Mouse (Mus musculus) liver, embryonic 12.5 days (tissue): ENCODE measurements around the gene Ankfn1. TPM values are rescaled to one million over a fixed set of nuclear protein-coding genes. Genes with fewer than 3 reads are reported as not detected.

Experiments
- ATAC-seq: fragments of 200-750 bp; cut with Nextera tagmentation; 2 replicates; pipeline ENCODE4 v1.8.0; 2017; ENCODE audit warnings: moderate number of reproducible peaks, mild to moderate bottlenecking, moderate library complexity
- H3K27ac ChIP-seq: fragments of 300-500 bp; sonication (generic); 2 replicates; pipeline ENCODE4 v1.5.1; 2016; ENCODE audit warnings: mild to moderate bottlenecking
- H3K27me3 ChIP-seq: fragments of 300-500 bp; sonication (generic); replicated peaks from 2 replicates; pipeline ENCODE4 v1.6.1; 2016; ENCODE audit warnings: mild to moderate bottlenecking, moderate library complexity
- H3K36me3 ChIP-seq: fragments of 300-500 bp; sonication (generic); 2 replicates; pipeline ENCODE4 v1.6.1; 2016; ENCODE audit warnings: mild to moderate bottlenecking, moderate library complexity
- H3K4me1 ChIP-seq: fragments of 300-500 bp; sonication (generic); 2 replicates; pipeline ENCODE4 v1.6.1; 2016
- H3K4me2 ChIP-seq: fragments of 300-500 bp; sonication (generic); 2 replicates; pipeline ENCODE4 v1.6.1; 2016; ENCODE audit warnings: mild to moderate bottlenecking, moderate library complexity
- H3K4me3 ChIP-seq: fragments of 300-500 bp; sonication (generic); 2 replicates; pipeline ENCODE4 v1.5.1; 2016; ENCODE audit warnings: mild to moderate bottlenecking, moderate library complexity
- H3K9ac ChIP-seq: fragments of 300-500 bp; sonication (generic); 2 replicates; pipeline ENCODE4 v1.6.1; 2016; ENCODE audit warnings: mild to moderate bottlenecking, moderate library complexity
- H3K9me3 ChIP-seq: fragments of 300-500 bp; sonication (generic); replicated peaks from 2 replicates; pipeline ENCODE4 v1.6.1; 2016; ENCODE audit warnings: mild to moderate bottlenecking, moderate library complexity
- WGBS: fragments of 180-500 bp; shearing (Covaris S2); methylation state at CpG from one replicate; pipeline ENCODE4 v1.1.7; 2016; ENCODE audit not compliant: insufficient replicate concordance; 5-methylcytosine and 5-hydroxymethylcytosine counted together
- polyA plus RNA-seq: library from polyadenylated mRNA; unstranded; fragments of >200 nt; fragmentation: Nextera tagmentation; extraction: Ambion mirVana; gene quantifications from 2 replicates; pipeline ENCODE4 v1.2.1, GENCODE M21; 2016

Ankfn1 gene
- polyA plus RNA-seq, 1 experiment from 2014 or later = not detected

- Histone ChIP-seq H3K4me2 (no peak overlapping the region), H3K36me3 (no peaks in the 10 kb centered on the region), H3K27me3 (no peaks in the 10 kb centered on the region), H3K27ac (no peak overlapping the region), H3K9me3 (no peaks in the 10 kb centered on the region), H3K4me1 (no peaks in the 10 kb centered on the region), H3K4me3 (no peak overlapping the region), H3K9ac (no peak overlapping the region)
- WGBS = 72% methylated on average over 2 of the region's 2 CpGs
- no peak for ATAC-seq
Measured at GRCm38 (mm10) chr11:89382634-89383009, 394.8 kb downstream of the Ankfn1 start.

GRCm38 (mm10) chr11:89381782-89382633 is 395.4 kb downstream of the Ankfn1 start:
- H3K4me1 ChIP-seq = no peaks in the 10 kb centered on the region
- H3K27ac ChIP-seq = no peak overlapping the region
- H3K4me3 ChIP-seq = no peak overlapping the region
- H3K36me3 ChIP-seq = no peaks in the 10 kb centered on the region
- 42% methylated on average over 8 of the region's 8 CpGs for WGBS
- no peak overlapping the region for H3K9ac ChIP-seq
- no peaks in the 10 kb centered on the region for H3K27me3 ChIP-seq
- ATAC-seq = no peak
- no peak overlapping the region for H3K4me2 ChIP-seq
- H3K9me3 ChIP-seq = no peaks in the 10 kb centered on the region

DNA sequence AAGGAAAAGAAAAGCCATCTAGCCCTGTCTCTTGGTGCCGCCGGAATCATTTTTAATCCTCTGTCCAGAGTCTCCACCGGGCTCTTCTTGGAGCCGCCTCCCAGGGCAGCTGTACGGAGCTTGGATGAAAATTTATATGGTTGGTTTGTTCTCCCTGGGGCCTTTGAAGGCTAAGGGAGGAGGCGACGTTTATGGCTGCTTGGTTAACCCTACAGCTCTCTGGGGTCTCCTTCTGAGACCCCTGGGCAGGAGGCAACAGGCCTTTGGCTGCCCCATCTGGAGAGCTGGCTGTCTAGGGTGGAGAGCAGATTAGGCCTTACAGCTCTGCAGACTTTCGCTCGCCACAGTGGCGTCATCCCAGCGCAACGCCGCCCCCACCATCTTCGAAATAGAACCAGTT is 406.5 kb downstream of the Ankfn1 start:
- WGBS = 82% methylated on average over 14 of the region's 14 CpGs

DNA sequence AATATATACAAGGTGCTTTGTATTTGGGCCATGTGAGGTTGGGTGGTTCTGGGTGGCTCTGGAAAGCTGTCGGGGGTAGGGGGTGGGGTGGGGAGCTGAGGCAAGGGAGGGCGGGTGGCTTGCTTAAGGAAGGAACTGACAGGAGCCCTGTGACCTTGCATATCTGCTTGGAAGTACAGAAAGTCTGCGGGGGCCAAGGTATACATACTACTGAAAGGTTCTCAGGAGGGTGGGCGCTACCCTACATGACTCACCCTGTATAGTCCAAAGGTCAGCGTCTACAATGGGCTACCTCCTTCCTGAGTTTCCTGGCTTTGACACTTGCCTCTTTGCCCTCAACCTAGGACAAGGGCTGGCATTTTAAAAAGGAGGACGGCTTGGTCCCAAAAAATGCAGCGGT is 407.1 kb downstream of the Ankfn1 start:
- no peak overlapping the region for H3K27ac ChIP-seq
- H3K36me3 ChIP-seq = no peaks in the 10 kb centered on the region
- H3K27me3 ChIP-seq = no peaks in the 10 kb centered on the region
- no peak for ATAC-seq
- no peaks in the 10 kb centered on the region for H3K9me3 ChIP-seq
- WGBS = 55% methylated on average over 7 of the region's 7 CpGs
- no peak overlapping the region for H3K9ac ChIP-seq
- H3K4me2 ChIP-seq = no peak overlapping the region
- H3K4me1 ChIP-seq = no peaks in the 10 kb centered on the region
- no peak overlapping the region for H3K4me3 ChIP-seq

More for the DNA sequence above, 406.5 kb downstream of the Ankfn1 start:
- no peaks in the 10 kb centered on the region for H3K9me3 ChIP-seq
- no peak overlapping the region for H3K4me2 ChIP-seq
- H3K4me3 ChIP-seq = no peak overlapping the region
- no peaks in the 10 kb centered on the region for H3K4me1 ChIP-seq
- no peaks in the 10 kb centered on the region for H3K27me3 ChIP-seq
- H3K9ac ChIP-seq = no peak overlapping the region
- no peak overlapping the region for H3K27ac ChIP-seq
- no peak for ATAC-seq
- no peaks in the 10 kb centered on the region for H3K36me3 ChIP-seq

DNA sequence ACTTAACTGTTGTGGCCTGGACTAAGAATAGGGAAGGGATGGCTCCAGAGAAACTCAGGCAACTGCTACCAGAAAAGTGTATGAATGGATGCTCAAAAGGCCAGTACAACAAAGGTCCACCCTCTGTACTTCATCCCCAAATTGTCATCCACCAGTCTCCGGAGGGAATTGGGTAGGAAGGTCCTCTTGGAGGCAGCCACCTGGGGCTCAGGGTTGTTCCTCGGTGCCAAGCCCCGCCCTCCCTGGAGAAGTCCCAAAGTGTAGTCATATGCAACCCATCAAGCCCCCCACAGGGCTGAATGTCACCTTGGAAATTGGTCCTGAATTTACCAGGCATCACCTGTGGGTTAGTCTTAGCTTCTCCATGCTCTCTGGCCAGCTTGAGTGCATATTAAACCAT is 413.5 kb downstream of the Ankfn1 start:
- Histone ChIP-seq H3K9me3 (no peaks in the 10 kb centered on the region), H3K4me1 (no peaks in the 10 kb centered on the region), H3K27me3 (no peaks in the 10 kb centered on the region; the same call in 1 of the 2 replicates), H3K4me3 (no peak overlapping the region), H3K27ac (no peak overlapping the region), H3K4me2 (no peak overlapping the region), H3K9ac (no peak overlapping the region), H3K36me3 (no peaks in the 10 kb centered on the region)
- no peak for ATAC-seq
- WGBS = 59% methylated on average over 3 of the region's 3 CpGs

GRCm38 (mm10) chr11:89360895-89361294 is 416.6 kb downstream of the Ankfn1 start:
- Histone ChIP-seq H3K4me2 (no peak overlapping the region), H3K27me3 (no peaks in the 10 kb centered on the region; the same call in 1 of the 2 replicates), H3K9ac (no peak overlapping the region), H3K9me3 (no peaks in the 10 kb centered on the region), H3K4me3 (no peak overlapping the region), H3K4me1 (no peaks in the 10 kb centered on the region), H3K36me3 (no peaks in the 10 kb centered on the region), H3K27ac (no peak overlapping the region)
- 77% methylated on average over 3 of the region's 3 CpGs for WGBS
- ATAC-seq = no peak

- WGBS = 68% methylated on average over 5 of the region's 5 CpGs
Measured at GRCm38 (mm10) chr11:89358546-89358945, 418.9 kb downstream of the Ankfn1 start.

DNA sequence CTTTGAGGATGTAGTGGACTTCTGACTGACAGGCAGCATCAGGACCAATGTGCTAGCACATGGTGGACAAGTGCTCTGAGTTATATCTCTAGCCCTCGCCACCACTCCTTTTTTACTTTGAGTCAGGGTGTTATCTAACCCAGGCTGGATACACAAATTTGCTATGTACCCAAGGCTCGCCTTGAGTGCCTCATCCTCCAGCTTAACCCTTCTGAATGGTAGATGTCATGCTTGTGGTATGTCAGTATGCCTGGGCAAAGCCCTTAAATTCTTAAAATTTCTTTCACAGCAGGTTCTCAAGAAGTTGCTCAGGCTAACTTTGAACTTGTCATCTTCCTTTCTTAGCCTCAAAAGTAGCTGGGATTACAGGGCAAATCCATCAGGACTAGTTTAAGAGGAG is 421.0 kb downstream of the Ankfn1 start:
- Histone ChIP-seq H3K4me3 (no peak overlapping the region), H3K9ac (no peak overlapping the region), H3K4me2 (no peak overlapping the region), H3K4me1 (no peaks in the 10 kb centered on the region), H3K9me3 (no peaks in the 10 kb centered on the region), H3K27ac (no peak overlapping the region), H3K36me3 (no peaks in the 10 kb centered on the region), H3K27me3 (no peaks in the 10 kb centered on the region)
- ATAC-seq = no peak
- 37% methylated on average over 2 of the region's 2 CpGs for WGBS

More at GRCm38 (mm10) chr11:89358546-89358945, 418.9 kb downstream of the Ankfn1 start:
- H3K9ac ChIP-seq = no peak overlapping the region
- no peaks in the 10 kb centered on the region; the same call in 1 of the 2 replicates for H3K27me3 ChIP-seq
- no peak overlapping the region for H3K4me3 ChIP-seq
- no peaks in the 10 kb centered on the region for H3K4me1 ChIP-seq
- no peaks in the 10 kb centered on the region for H3K9me3 ChIP-seq
- ATAC-seq = no peak
- no peaks in the 10 kb centered on the region for H3K36me3 ChIP-seq
- H3K4me2 ChIP-seq = no peak overlapping the region
- H3K27ac ChIP-seq = no peak overlapping the region

- no peak for ATAC-seq
- H3K36me3 ChIP-seq = no peaks in the 10 kb centered on the region
- no peak overlapping the region for H3K4me3 ChIP-seq
- 56% methylated on average over 5 of the region's 5 CpGs for WGBS
- no peak overlapping the region for H3K27ac ChIP-seq
- H3K4me2 ChIP-seq = no peak overlapping the region
- H3K4me1 ChIP-seq = no peaks in the 10 kb centered on the region
- no peak overlapping the region for H3K9ac ChIP-seq
- no peaks in the 10 kb centered on the region for H3K27me3 ChIP-seq
- H3K9me3 ChIP-seq = no peaks in the 10 kb centered on the region
Measured at GRCm38 (mm10) chr11:89356018-89356417, 421.4 kb downstream of the Ankfn1 start.

DNA sequence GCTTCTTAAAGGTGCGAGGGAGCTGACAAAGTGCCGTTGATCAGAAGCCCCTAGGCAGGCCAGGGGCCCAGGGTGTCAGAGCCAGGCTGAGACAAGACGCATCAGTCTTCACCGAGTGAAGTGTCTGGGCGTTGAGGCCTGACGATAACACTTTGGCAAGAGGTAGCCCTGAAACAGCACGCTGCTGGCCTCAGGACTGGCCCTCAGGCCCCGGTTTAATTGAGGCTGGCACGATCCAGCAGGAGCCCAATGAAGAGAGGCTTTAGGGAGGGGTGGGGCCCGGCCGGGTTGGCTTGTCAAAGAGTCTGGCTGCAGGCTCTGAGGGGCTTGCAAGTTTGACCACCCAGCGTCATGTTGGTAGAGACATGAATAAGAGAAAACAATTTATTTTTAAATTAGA is 437.2 kb downstream of the Ankfn1 start:
- Histone ChIP-seq H3K27ac (no peak overlapping the region), H3K36me3 (no peaks in the 10 kb centered on the region), H3K4me3 (no peak overlapping the region), H3K9ac (no peak overlapping the region), H3K27me3 (no peaks in the 10 kb centered on the region), H3K9me3 (no peaks in the 10 kb centered on the region), H3K4me2 (no peak overlapping the region), H3K4me1 (0 out of 2 replicates have a peak, but pooled peaks cover 4% of the 10 kb centered on the region)
- 56% methylated on average over 12 of the region's 12 CpGs for WGBS
- ATAC-seq = no peak
